Mouse (Mus musculus) liver, postnatal 0 days (tissue): Measurements from ENCODE around the gene Adcy4. TPM values are rescaled to one million over a fixed set of nuclear protein-coding genes. Genes with fewer than 3 reads are reported as not detected.

Experiments used
- ATAC-seq: fragments of 200-750 bp; cut with Nextera tagmentation; 2 replicates; pipeline ENCODE4 v1.8.0; 2017; ENCODE audit warnings: mild to moderate bottlenecking, moderate library complexity
- DNase-seq: peaks from one replicate; pipeline ENCODE4 v3.0.0-alpha.2; 2016
- H3K27ac ChIP-seq: fragments of 300-500 bp; sonication (generic); 2 replicates; pipeline ENCODE4 v1.5.1; 2014; ENCODE audit warnings: antibody characterized with exemption, moderate library complexity, mild to moderate bottlenecking, low read depth
- H3K27me3 ChIP-seq: fragments of 300-500 bp; sonication (generic); 2 replicates; pipeline ENCODE4 v1.6.1; 2014; ENCODE audit warnings: low read length, control low read depth, mixed read lengths; ENCODE audit not compliant: insufficient read depth
- H3K36me3 ChIP-seq: fragments of 300-500 bp; sonication (generic); replicated peaks from 2 replicates; pipeline ENCODE4 v1.6.1; 2014; ENCODE audit warnings: mild to moderate bottlenecking, control low read depth, low read length, moderate library complexity, mixed read lengths; ENCODE audit not compliant: insufficient read depth
- H3K4me1 ChIP-seq: fragments of 300-500 bp; sonication (generic); 2 replicates; pipeline ENCODE4 v1.6.1; 2014; ENCODE audit warnings: antibody characterized with exemption, mild to moderate bottlenecking, control low read depth; ENCODE audit not compliant: insufficient read depth
- H3K4me2 ChIP-seq: fragments of 300-500 bp; sonication (generic); 2 replicates; pipeline ENCODE4 v1.6.1; 2014; ENCODE audit warnings: low read depth, mild to moderate bottlenecking, low read length, moderate library complexity, mixed read lengths
- H3K4me3 ChIP-seq: fragments of 300-500 bp; sonication (generic); 2 replicates; pipeline ENCODE4 v1.5.1; 2014; ENCODE audit warnings: low read depth, low read length
- H3K9ac ChIP-seq: fragments of 300-500 bp; sonication (generic); replicated peaks from 2 replicates; pipeline ENCODE4 v1.6.1; 2014; ENCODE audit warnings: mild to moderate bottlenecking, moderate library complexity
- H3K9me3 ChIP-seq: fragments of 300-500 bp; sonication (generic); 2 replicates; pipeline ENCODE4 v1.6.1; 2016; ENCODE audit warnings: mild to moderate bottlenecking, control low read depth, low read length, mixed read lengths
- CTCF ChIP-seq: sonication (generic); IDR thresholded peaks from 2 replicates; pipeline ENCODE4 v1.5.1; 2016; ENCODE audit warnings: antibody characterized with exemption, low read depth
- EP300 ChIP-seq: IDR thresholded peaks from 2 replicates; pipeline ENCODE4 v1.6.1; 2016; ENCODE audit warnings: antibody characterized with exemption, low read depth, mild to moderate bottlenecking
- WGBS: fragments of 180-500 bp; shearing (Covaris S2); extraction: QIAGEN DNeasy Blood & Tissue Kit; methylation state at CpG from one replicate; pipeline ENCODE4 v1.1.7; 2014; ENCODE audit not compliant: insufficient replicate concordance; 5-methylcytosine and 5-hydroxymethylcytosine counted together
- polyA plus RNA-seq: library from polyadenylated mRNA; unstranded; fragments of >200 nt; fragmentation: Nextera tagmentation; extraction: Ambion mirVana; gene quantifications from 2 replicates; pipeline ENCODE4 v1.2.1, GENCODE M21; 2015

The Adcy4 gene
- polyA plus RNA-seq, 1 experiment from 2014 or later: 1.7 TPM

DNA sequence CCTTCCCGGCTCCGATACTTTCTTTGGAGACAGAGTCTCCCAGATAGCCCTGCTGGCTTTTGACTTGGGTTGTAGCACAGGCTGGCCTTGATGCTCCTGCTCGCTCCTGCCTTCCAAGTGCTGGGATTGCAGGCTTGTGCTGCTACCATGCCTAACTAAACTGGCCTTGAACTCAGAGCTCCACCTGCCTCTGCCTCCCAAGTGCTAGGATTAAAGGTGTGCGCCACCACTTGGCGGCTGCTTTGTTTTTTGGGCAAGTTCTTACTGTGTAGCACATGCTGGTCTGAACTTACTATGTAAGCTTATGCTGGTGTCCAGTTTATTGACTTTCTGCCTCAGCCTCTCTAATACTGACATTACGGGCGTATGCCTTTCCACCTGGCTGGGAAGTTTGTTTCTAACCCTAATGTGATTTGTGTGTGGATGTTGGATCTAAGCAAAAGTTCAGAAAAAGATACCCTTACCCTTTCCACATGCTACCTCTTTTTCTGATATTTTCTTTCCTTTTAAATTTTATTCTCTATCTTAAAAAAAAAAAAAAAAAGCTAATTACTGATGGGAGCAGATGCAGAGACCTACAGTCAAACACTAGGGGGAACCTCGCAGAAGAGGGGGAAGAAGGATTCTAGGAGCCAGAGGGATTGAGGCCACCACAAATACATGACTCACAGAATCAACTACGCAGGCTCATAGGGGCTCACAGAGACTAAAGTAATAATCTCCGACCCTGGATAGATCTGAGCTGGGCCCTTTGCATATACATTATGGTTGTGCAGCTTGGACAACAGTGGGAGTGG, 36.6 kb downstream of the Adcy4 start:
- H3K27ac ChIP-seq: no peak overlapping the region
- H3K9ac ChIP-seq: peak overlapping the region; percentile 41; the same call in 1 of the 2 replicates
- H3K4me1 ChIP-seq: peaks cover 24% of the 10 kb centered on the region
- peaks cover 31% of the 10 kb centered on the region for H3K36me3 ChIP-seq
- H3K27me3 ChIP-seq: no peaks in the 10 kb centered on the region
- TF ChIP-seq CTCF: 0 out of 2 replicates have a peak, but pooled peaks have one; percentile 11
- TF ChIP-seq EP300: no peak
- ATAC-seq (no peak), DNase-seq (no peak)
- peak overlapping the region; percentile 98; the same call in 1 of the 2 replicates for H3K4me3 ChIP-seq
- H3K4me2 ChIP-seq: peak overlapping the region; percentile 96
- H3K9me3 ChIP-seq: no peaks in the 10 kb centered on the region
- 78% methylated on average over 10 of the region's 10 CpGs for WGBS

DNA sequence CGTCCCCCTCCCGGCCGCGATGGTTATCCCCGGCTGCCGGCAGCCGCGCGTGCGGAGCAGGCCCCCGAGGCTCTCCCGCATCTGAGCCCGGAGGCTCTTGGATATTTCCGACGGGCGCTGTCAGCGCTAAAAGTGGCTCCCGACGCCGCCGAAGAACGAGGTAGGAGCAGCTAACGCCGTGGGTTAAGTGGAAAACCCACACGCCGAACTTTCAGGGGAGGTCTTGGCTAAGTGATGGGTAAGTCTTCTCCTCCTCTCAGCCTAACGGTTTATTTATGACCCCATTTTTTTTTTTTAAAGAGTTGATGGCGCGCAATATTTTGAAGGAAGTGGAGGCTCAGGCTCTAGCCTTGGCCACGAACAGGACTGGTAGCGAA, 38.0 kb downstream of the Adcy4 start:
- H3K27me3 ChIP-seq: no peaks in the 10 kb centered on the region
- WGBS: under 1% methylated on average over 31 of the region's 31 CpGs
- peaks cover 22% of the 10 kb centered on the region for H3K36me3 ChIP-seq
- peak overlapping the region; percentile 98 for H3K4me3 ChIP-seq
- peak overlapping the region; percentile 85 for H3K9ac ChIP-seq
- H3K9me3 ChIP-seq: no peaks in the 10 kb centered on the region
- ATAC-seq (no peak), DNase-seq (no peak)
- peaks cover 24% of the 10 kb centered on the region for H3K4me1 ChIP-seq
- H3K4me2 ChIP-seq: peak overlapping the region; percentile 96
- H3K27ac ChIP-seq: peak overlapping the region; percentile 76
- TF ChIP-seq CTCF: no peak
- no peak for TF ChIP-seq EP300

DNA sequence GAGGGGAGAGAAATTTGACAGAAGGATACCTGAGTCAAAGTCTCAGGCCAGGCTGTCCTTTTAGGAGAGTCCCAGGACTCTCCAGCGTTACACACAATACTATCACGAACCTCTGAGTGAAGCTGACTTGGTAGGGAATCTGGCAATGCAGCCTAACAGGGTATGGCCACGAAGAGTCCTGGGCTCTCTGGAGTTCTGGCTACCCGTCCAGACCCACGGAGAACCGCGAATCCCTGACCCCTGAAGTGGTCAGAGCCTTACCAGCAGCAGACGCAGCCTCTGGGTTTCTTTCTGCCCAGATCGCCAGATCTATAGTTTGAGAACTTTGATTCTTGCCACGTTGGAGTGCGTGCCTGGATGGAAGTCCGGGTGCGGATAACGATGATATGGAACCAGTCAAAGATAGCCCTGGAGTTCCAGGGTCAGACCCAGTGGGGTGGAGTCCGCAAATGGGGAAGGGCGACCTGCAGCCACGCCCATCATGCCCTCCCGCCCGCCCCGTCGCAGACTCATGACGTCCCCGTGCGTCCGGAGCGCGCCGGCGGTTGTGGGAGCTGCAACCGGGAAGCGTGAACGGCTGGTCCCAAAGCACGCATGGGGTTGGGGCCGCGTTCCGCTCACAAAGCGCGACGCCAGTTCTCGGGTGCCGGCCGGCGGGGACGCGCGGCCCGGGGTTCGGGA, 38.6 kb downstream of the Adcy4 start, which contains the start of the genes Dhrs1 and Nop9:
Gene Dhrs1, minus strand, starts transcription at position 511 of the 681 bp plus-strand sequence.
Gene Nop9, plus strand, starts transcription at position 514 of the 681 bp plus-strand sequence.
- H3K9ac ChIP-seq: peak within 1 kb of the TSS; percentile 85
- no peaks in the 10 kb centered on the region for H3K9me3 ChIP-seq
- ATAC-seq (peak; percentile 92), DNase-seq (peak; percentile 96)
- no peak for TF ChIP-seq EP300
- WGBS: 2% methylated on average over 48 of the region's 48 CpGs
- peak within 1 kb of the TSS; percentile 76 for H3K27ac ChIP-seq
- H3K4me1 ChIP-seq: peaks cover 24% of the 10 kb centered on the region
- peak within 1 kb of the TSS; percentile 96 for H3K4me2 ChIP-seq
- H3K27me3 ChIP-seq: no peaks in the 10 kb centered on the region
- H3K36me3 ChIP-seq: peaks cover 22% of the 10 kb centered on the region
- H3K4me3 ChIP-seq: peak within 1 kb of the TSS; percentile 98

DNA sequence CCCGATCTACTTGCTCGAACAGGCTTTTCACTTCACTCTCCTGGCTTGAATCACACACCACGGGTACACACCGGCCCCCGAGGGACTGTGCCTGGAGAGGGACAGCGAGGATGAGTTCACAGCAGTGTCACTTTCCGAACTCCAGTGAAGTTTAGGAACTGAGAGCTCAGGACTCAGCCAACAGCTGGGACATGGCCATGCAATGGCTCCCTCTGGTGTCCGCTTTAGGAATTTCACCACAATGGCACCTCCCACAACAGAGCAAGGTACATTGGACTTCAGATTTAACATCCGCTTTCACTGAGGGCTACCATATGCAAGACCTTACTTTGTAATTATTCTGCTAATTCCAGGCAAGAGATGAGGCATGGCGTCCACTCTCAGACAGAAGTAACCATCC, 40.2 kb downstream of the Adcy4 start:
- Histone ChIP-seq H3K9me3 (no peaks in the 10 kb centered on the region), H3K9ac (no peak overlapping the region), H3K4me3 (no peak overlapping the region), H3K27me3 (no peaks in the 10 kb centered on the region), H3K36me3 (peaks cover 26% of the 10 kb centered on the region), H3K4me2 (peak overlapping the region; percentile 96), H3K27ac (no peak overlapping the region), H3K4me1 (peaks cover 24% of the 10 kb centered on the region)
- 16% methylated on average over 10 of the region's 10 CpGs for WGBS
- DNase-seq (peak; percentile 91), ATAC-seq (peak; percentile 60)
- TF ChIP-seq CTCF: peak; percentile 100
- TF ChIP-seq EP300: no peak

DNA sequence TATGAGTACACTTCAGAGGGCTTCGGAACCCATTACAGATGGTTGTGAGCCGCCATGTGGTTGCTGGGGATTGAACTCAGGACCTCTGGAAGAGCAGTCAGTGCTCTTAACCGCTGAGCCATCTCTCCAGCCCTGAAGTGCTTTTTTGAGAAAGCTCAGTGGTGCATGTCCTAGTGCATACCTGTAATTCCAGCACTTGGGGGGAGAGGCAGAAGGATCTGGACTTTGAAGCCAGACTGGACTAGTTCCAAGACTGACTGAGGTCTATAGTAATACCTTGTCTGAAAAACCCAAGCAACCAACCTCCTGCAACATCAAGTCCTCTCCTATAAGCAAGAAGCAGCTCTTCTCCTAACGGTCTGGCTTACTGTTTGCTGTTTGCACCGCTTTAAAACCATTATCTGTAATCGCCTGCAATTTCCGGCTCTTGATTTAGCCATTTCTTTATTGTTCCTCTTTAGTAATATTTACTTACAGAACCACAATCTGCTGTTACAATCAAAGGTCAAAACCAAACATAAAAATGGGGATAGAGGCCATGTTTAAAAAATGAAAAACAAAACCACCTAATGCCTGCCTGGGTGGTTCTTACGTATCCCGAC, 46.7 kb downstream of the Adcy4 start:
- TF ChIP-seq CTCF (no peak), EP300 (no peak)
- H3K36me3 ChIP-seq: peaks cover 29% of the 10 kb centered on the region
- H3K9me3 ChIP-seq: no peaks in the 10 kb centered on the region
- 70% methylated on average over 9 of the region's 9 CpGs for WGBS
- no peak overlapping the region for H3K4me2 ChIP-seq
- ATAC-seq (no peak), DNase-seq (no peak)
- no peak overlapping the region for H3K4me3 ChIP-seq
- H3K27ac ChIP-seq: no peak overlapping the region
- H3K9ac ChIP-seq: no peak overlapping the region
- peaks cover 8% of the 10 kb centered on the region; the same call in 1 of the 2 replicates for H3K4me1 ChIP-seq
- H3K27me3 ChIP-seq: no peaks in the 10 kb centered on the region

DNA sequence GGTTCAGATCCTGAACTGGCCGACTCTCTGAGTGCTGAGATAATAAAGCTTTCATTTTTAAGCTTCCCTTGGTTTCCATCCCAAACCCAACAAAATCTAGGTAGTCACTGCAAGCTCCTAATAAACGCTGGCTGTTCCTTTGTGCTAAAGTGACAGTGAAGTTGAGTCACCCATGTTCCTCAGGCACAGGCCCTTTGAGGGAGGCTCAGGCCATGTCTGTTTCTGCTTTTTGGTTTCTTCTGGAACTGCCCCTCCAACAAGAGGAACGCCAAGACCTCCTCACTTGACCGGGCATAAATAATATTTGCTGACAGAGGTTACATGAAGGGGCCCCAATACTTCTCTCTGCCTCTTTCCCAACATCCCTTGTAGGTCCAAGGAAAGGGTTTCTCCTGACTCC, 48.1 kb downstream of the Adcy4 start:
- no peaks in the 10 kb centered on the region for H3K9me3 ChIP-seq
- peaks cover 8% of the 10 kb centered on the region; the same call in 1 of the 2 replicates for H3K4me1 ChIP-seq
- ATAC-seq: peak; percentile 43; the same call in 1 of the 2 replicates
- no peak for DNase-seq
- no peak overlapping the region for H3K4me2 ChIP-seq
- H3K4me3 ChIP-seq: no peak overlapping the region
- peaks cover 23% of the 10 kb centered on the region for H3K36me3 ChIP-seq
- no peak overlapping the region for H3K9ac ChIP-seq
- 0 out of 2 replicates have a peak overlapping the region, but pooled peaks have one; percentile 41 for H3K27ac ChIP-seq
- TF ChIP-seq EP300 (no peak), CTCF (no peak)
- 59% methylated on average over 4 of the region's 4 CpGs for WGBS
- H3K27me3 ChIP-seq: no peaks in the 10 kb centered on the region
